Mouse (Mus musculus): ENCODE results near the gene Plekhg2. TPM values are rescaled to one million over a fixed set of nuclear protein-coding genes. Genes with fewer than 3 reads are reported as not detected.

Plekhg2 gene
- total and polyA plus RNA-seq, 3 experiments: 2.9 to 8.0 (median 3.4) TPM

DNA sequence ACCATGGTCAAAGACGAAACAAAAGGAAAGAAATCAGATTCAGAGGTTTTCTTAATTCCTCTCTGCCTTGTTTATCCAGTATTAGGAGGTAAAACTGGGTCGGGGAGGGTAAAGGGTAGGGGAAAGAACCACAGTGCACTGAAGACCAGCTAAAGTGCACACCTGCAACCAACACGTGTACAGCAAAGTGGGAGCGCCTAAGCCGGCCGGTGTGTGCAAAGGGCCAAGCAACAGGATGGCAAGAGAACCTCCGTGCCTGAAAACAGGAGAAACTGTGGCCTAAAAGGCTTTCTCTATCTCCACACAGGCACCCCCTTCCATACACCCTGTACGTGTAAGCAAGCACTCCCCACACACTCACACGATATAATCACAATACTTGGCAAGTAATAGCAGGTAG lies 12.8 kb upstream of the Plekhg2 start:
- peaks cover 61% of the 10 kb centered on the region for H3K4me1 ChIP-seq (ENCODE audit: insufficient read depth, low read depth, low read length)
- no peaks in the 10 kb centered on the region for H3K27me3 ChIP-seq (ENCODE audit: insufficient read depth, low read length)
- H3K36me3 ChIP-seq (replicated peaks): peaks cover 61% of the 10 kb centered on the region
- DNase-seq (ENCODE audit: low spot score) (no peak), ATAC-seq (ENCODE audit: extremely low read depth, insufficient number of reproducible peaks, low FRiP score, poor library complexity, severe bottlenecking) (no peak)
- no peaks in the 10 kb centered on the region for H3K9me3 ChIP-seq (replicated peaks)
- TF ChIP-seq GATA1 (IDR thresholded peaks at IDR 0.05; ENCODE audit: borderline replicate concordance, low read length): no peak
- no peak for TF ChIP-seq TAL1 (conservative IDR thresholded peaks at IDR 0.05; ENCODE audit: low read depth, low read length)
- no peak for TF ChIP-seq POLR2AphosphoS5 (IDR thresholded peaks at IDR 0.05; ENCODE audit: insufficient replicate concordance, low read depth, low read length)
- no peak for TF ChIP-seq CTCF (IDR thresholded peaks at IDR 0.05; ENCODE audit: low read depth, low read length)
- no peak for TF ChIP-seq GATA2 (IDR thresholded peaks at IDR 0.05; ENCODE audit: borderline replicate concordance, low read depth, low read length)
- no peak overlapping the region for H3K4me3 ChIP-seq (ENCODE audit: low read depth, low read length)

DNA sequence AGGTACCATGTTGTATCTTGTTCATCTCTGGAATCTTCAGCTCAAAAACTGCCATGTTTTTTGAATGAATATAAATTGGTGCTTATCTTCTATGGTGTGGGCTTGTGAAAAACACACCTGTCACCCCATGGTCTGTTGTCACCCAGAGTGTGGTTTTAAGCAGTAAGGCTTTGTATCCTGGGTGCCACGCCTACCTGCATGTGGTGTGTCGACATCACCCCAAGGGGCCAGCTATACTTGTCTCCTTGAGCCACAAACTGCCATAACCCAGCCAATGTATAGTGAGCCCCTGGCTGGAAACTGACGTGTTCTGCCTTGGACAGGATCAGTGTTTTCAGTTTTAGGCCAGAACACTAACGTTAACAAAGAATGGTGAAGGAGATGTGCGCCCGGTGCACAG lies 11.8 kb upstream of the Plekhg2 start:
- no peak for TF ChIP-seq TAL1 (conservative IDR thresholded peaks at IDR 0.05; ENCODE audit: low read depth, low read length)
- no peak for TF ChIP-seq CTCF (IDR thresholded peaks at IDR 0.05; ENCODE audit: low read depth, low read length)
- no peak for TF ChIP-seq GATA1 (IDR thresholded peaks at IDR 0.05; ENCODE audit: borderline replicate concordance, low read length)
- TF ChIP-seq GATA2 (IDR thresholded peaks at IDR 0.05; ENCODE audit: borderline replicate concordance, low read depth, low read length): no peak
- TF ChIP-seq POLR2AphosphoS5 (IDR thresholded peaks at IDR 0.05; ENCODE audit: insufficient replicate concordance, low read depth, low read length): no peak
- DNase-seq (ENCODE audit: low spot score): no peak
- Histone ChIP-seq H3K27me3 (ENCODE audit: insufficient read depth, low read length) (no peaks in the 10 kb centered on the region), H3K36me3 (replicated peaks) (peaks cover 51% of the 10 kb centered on the region), H3K4me3 (ENCODE audit: low read depth, low read length) (no peak overlapping the region), H3K4me1 (ENCODE audit: insufficient read depth, low read depth, low read length) (peaks cover 71% of the 10 kb centered on the region), H3K9me3 (replicated peaks) (no peaks in the 10 kb centered on the region)
- ATAC-seq (ENCODE audit: extremely low read depth, insufficient number of reproducible peaks, low FRiP score, poor library complexity, severe bottlenecking): no peak

DNA sequence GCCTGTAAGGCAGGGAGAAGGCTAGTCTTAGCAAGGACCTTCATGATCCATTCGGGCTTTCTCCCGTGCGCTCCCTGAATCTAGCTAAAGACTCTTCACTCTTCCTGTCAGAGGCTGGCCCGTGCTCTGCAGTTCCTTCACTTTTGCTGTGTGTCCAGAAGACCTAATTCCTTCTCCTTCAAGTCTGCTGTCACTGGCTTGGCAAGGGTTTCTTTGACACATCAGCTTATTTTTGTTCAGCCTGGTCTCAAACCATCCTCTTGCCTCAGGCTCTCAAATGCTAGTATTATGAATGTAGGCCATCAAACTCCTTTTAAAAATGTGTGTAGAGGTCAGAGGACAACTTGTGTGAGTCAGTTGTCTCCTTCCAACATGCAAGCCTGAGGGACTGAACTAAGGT lies 11.2 kb upstream of the Plekhg2 start:
- TF ChIP-seq GATA2 (IDR thresholded peaks at IDR 0.05; ENCODE audit: borderline replicate concordance, low read depth, low read length): no peak
- TF ChIP-seq CTCF (IDR thresholded peaks at IDR 0.05; ENCODE audit: low read depth, low read length): no peak
- no peak for TF ChIP-seq TAL1 (conservative IDR thresholded peaks at IDR 0.05; ENCODE audit: low read depth, low read length)
- no peak for TF ChIP-seq POLR2AphosphoS5 (IDR thresholded peaks at IDR 0.05; ENCODE audit: insufficient replicate concordance, low read depth, low read length)
- no peak for TF ChIP-seq GATA1 (IDR thresholded peaks at IDR 0.05; ENCODE audit: borderline replicate concordance, low read length)
- Histone ChIP-seq H3K4me1 (ENCODE audit: insufficient read depth, low read depth, low read length) (peaks cover 75% of the 10 kb centered on the region), H3K4me3 (ENCODE audit: low read depth, low read length) (no peak overlapping the region; the same call in 1 of the 2 replicates), H3K36me3 (replicated peaks) (peaks cover 45% of the 10 kb centered on the region), H3K27me3 (ENCODE audit: insufficient read depth, low read length) (no peaks in the 10 kb centered on the region), H3K9me3 (replicated peaks) (no peaks in the 10 kb centered on the region)
- ATAC-seq (ENCODE audit: extremely low read depth, insufficient number of reproducible peaks, low FRiP score, poor library complexity, severe bottlenecking): no peak
- no peak for DNase-seq (ENCODE audit: low spot score)

DNA sequence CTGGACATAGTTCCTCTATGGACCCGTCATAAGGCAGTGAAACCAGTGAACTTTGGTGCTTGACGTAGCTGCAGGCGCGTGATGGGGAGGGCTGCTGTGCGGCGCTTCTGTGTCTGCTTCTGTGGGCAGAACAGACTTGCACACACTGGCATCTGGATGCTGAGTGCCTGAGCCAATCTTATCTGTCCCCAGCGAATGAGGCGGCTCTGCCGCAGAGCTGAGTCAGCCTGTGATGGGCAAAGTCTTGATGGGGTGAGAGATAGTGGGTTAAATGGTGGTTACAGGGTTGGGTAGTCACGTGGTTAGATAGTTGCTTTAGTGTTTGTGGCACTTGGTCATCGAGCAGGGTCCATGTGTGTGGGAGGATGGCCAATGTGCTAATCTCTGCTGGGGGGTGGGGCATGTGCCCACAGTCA lies 10.6 kb upstream of the Plekhg2 start:
- DNase-seq (ENCODE audit: low spot score): peak; percentile 62
- H3K36me3 ChIP-seq (replicated peaks): peaks cover 42% of the 10 kb centered on the region
- H3K9me3 ChIP-seq (replicated peaks): no peaks in the 10 kb centered on the region
- peak overlapping the region; percentile 71; the same call in 1 of the 2 replicates for H3K4me3 ChIP-seq (ENCODE audit: low read depth, low read length)
- H3K4me1 ChIP-seq (ENCODE audit: insufficient read depth, low read depth, low read length): peaks cover 81% of the 10 kb centered on the region
- peak; percentile 62; the same call in 1 of the 2 replicates for TF ChIP-seq TAL1 (conservative IDR thresholded peaks at IDR 0.05; ENCODE audit: low read depth, low read length)
- peak; percentile 33; the same call in 1 of the 2 replicates for TF ChIP-seq GATA2 (IDR thresholded peaks at IDR 0.05; ENCODE audit: borderline replicate concordance, low read depth, low read length)
- no peak for TF ChIP-seq POLR2AphosphoS5 (IDR thresholded peaks at IDR 0.05; ENCODE audit: insufficient replicate concordance, low read depth, low read length)
- peak; percentile 63 for ATAC-seq (ENCODE audit: extremely low read depth, insufficient number of reproducible peaks, low FRiP score, poor library complexity, severe bottlenecking)
- no peaks in the 10 kb centered on the region for H3K27me3 ChIP-seq (ENCODE audit: insufficient read depth, low read length)

DNA sequence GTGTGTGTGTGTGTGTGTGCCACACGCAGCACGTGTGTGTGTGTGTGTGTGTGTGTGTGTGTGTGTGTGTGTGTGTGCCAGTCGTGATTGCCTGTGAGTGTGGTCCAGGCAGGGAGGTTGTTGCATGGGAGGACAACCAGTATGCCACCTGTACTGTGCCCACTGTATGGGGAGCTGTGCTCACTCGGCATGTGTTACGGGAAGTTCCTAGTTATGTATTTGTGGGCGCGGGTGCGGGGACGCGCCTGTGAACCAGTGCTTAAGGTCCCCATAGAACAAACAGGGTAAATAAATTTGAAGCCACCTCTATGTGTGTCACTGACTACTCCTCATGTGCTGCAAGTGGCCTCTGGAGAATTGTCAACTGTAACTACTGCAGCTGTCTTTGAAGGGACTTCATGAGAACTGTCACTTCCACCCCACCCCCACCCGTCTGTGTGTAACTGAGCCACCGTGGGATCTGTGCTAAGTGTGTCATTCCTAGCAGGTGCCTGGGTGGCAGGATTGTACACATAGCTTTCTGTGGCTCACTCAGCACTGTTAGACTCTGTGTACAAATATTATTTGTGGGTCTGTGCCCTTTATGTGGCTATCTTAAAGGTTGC lies 10.1 kb upstream of the Plekhg2 start:
- Histone ChIP-seq H3K36me3 (replicated peaks) (peaks cover 42% of the 10 kb centered on the region), H3K9me3 (replicated peaks) (no peaks in the 10 kb centered on the region), H3K4me3 (ENCODE audit: low read depth, low read length) (peak overlapping the region; percentile 71; the same call in 1 of the 2 replicates), H3K4me1 (ENCODE audit: insufficient read depth, low read depth, low read length) (peaks cover 87% of the 10 kb centered on the region), H3K27me3 (ENCODE audit: insufficient read depth, low read length) (no peaks in the 10 kb centered on the region)
- ATAC-seq (ENCODE audit: extremely low read depth, insufficient number of reproducible peaks, low FRiP score, poor library complexity, severe bottlenecking): no peak
- DNase-seq (ENCODE audit: low spot score): no peak
- no peak for TF ChIP-seq TAL1 (conservative IDR thresholded peaks at IDR 0.05; ENCODE audit: low read depth, low read length)
- TF ChIP-seq CTCF (IDR thresholded peaks at IDR 0.05; ENCODE audit: low read depth, low read length): no peak
- no peak for TF ChIP-seq POLR2AphosphoS5 (IDR thresholded peaks at IDR 0.05; ENCODE audit: insufficient replicate concordance, low read depth, low read length)
- no peak for TF ChIP-seq GATA2 (IDR thresholded peaks at IDR 0.05; ENCODE audit: borderline replicate concordance, low read depth, low read length)
- TF ChIP-seq GATA1 (IDR thresholded peaks at IDR 0.05; ENCODE audit: borderline replicate concordance, low read length): no peak

DNA sequence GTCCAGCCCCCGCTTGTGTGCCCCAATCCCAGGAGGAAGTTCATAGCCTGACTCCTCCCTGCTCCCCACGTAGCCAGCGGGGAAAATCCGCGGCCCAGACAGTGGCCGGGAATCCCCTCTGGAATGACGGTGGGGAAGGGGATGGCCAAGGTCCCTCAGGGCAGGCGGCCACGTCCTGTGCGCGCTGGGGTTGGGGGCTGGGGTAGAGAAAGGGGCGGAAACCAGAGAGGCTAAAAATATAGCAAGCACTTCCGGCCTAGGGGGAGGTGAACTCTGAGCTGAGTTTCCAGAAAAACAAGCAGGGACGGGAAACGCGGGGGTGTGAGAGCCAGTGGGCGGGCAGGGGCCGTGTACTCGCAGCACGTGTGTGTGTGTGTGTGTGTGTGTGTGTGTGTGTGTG lies 9.5 kb upstream of the Plekhg2 start:
- Histone ChIP-seq H3K4me1 (ENCODE audit: insufficient read depth, low read depth, low read length) (peaks cover 91% of the 10 kb centered on the region), H3K9me3 (replicated peaks) (no peaks in the 10 kb centered on the region), H3K27me3 (ENCODE audit: insufficient read depth, low read length) (no peaks in the 10 kb centered on the region), H3K4me3 (ENCODE audit: low read depth, low read length) (peak overlapping the region; percentile 71), H3K36me3 (replicated peaks) (peaks cover 43% of the 10 kb centered on the region)
- ATAC-seq (ENCODE audit: extremely low read depth, insufficient number of reproducible peaks, low FRiP score, poor library complexity, severe bottlenecking) (peak; percentile 12; the same call in 1 of the 2 replicates), DNase-seq (ENCODE audit: low spot score) (peak; percentile 70)
- no peak for TF ChIP-seq CTCF (IDR thresholded peaks at IDR 0.05; ENCODE audit: low read depth, low read length)
- no peak for TF ChIP-seq GATA1 (IDR thresholded peaks at IDR 0.05; ENCODE audit: borderline replicate concordance, low read length)
- TF ChIP-seq POLR2AphosphoS5 (IDR thresholded peaks at IDR 0.05; ENCODE audit: insufficient replicate concordance, low read depth, low read length): no peak
- TF ChIP-seq GATA2 (IDR thresholded peaks at IDR 0.05; ENCODE audit: borderline replicate concordance, low read depth, low read length): no peak
- TF ChIP-seq TAL1 (conservative IDR thresholded peaks at IDR 0.05; ENCODE audit: low read depth, low read length): no peak

All from G1E (cell line).